Mouse (Mus musculus): ENCODE results near the gene Itpr2. TPM values are rescaled to one million over a fixed set of nuclear protein-coding genes. Genes with fewer than 3 reads are reported as not detected.
"Not testable (repeated sequence)": the region's sequence is repeated elsewhere in the genome, so short reads cannot be mapped to it uniquely, and the experiment has no call there.

Gene Itpr2
- polyA plus RNA-seq, 1 experiment from 2014 or later: 33.6 TPM

GRCm38 (mm10) chr6:146474166-146474565, 27.9 kb downstream of the Itpr2 start:
- Histone ChIP-seq H3K9me3 (replicated peaks; ENCODE audit: control insufficient read depth, low read length) (no peaks in the 10 kb centered on the region), H3K27ac (ENCODE audit: low read depth, low read length) (no peak overlapping the region), H3K4me2 (no peak overlapping the region), H3K4me3 (ENCODE audit: low read depth, low read length) (no peak overlapping the region), H3K9ac (ENCODE audit: low read depth, low read length) (no peak overlapping the region), H3K4me1 (ENCODE audit: control insufficient read depth, insufficient read depth, low read length) (no peaks in the 10 kb centered on the region; the same call in 1 of the 2 replicates), H3K27me3 (ENCODE audit: control insufficient read depth, insufficient read depth, low read length) (no peaks in the 10 kb centered on the region), H3K36me3 (ENCODE audit: control insufficient read depth, insufficient read depth, low read length) (no peaks in the 10 kb centered on the region)
- no peak for ATAC-seq (replicated peaks; ENCODE audit: insufficient number of reproducible peaks, low FRiP score, low TSS enrichment)
- WGBS (ENCODE audit: insufficient replicate concordance): 80% methylated on average over 4 of the region's 4 CpGs

DNA sequence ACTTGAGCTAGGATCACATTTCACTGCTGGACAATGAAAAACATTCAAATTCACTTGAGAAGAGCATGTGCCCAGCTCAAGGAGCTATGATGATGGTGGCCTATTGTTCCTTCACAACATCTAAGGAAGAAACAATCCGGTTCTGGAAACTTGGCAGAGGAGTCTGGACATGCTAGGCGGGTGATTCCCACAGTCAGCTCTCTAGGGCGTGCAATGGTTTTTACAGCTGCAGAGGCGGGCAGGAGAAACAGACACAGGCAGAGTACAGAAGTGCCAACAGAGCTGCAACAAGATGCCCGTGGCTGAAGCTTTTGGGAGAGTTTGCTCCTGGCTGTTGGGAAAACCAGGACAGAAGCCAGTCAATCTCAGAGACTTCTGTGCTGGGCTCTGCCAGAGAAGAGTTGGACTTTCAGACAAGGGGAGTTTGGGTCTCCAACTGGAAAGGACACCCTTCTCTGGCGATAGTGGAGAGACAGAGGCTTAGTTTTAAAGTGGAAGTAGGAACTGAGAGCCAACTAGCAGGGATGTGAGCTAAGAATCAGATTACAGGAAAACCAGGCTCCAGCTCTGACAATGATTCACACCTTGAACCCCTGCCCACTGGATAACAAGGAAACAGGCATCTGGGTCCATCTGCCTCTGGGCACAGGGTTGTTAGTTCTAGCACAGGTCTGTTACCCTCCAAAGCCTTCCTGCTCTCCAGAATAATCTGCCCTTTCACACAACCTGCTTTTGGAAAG, 28.6 kb downstream of the Itpr2 start:
- no peak overlapping the region for H3K9ac ChIP-seq (ENCODE audit: low read depth, low read length)
- no peak overlapping the region for H3K4me3 ChIP-seq (ENCODE audit: low read depth, low read length)
- H3K27ac ChIP-seq (ENCODE audit: low read depth, low read length): no peak overlapping the region
- ATAC-seq (replicated peaks; ENCODE audit: insufficient number of reproducible peaks, low FRiP score, low TSS enrichment): no peak
- H3K4me2 ChIP-seq: no peak overlapping the region
- no peaks in the 10 kb centered on the region for H3K36me3 ChIP-seq (ENCODE audit: control insufficient read depth, insufficient read depth, low read length)
- H3K27me3 ChIP-seq (ENCODE audit: control insufficient read depth, insufficient read depth, low read length): no peaks in the 10 kb centered on the region
- no peaks in the 10 kb centered on the region for H3K9me3 ChIP-seq (replicated peaks; ENCODE audit: control insufficient read depth, low read length)
- H3K4me1 ChIP-seq (ENCODE audit: control insufficient read depth, insufficient read depth, low read length): no peaks in the 10 kb centered on the region; the same call in 1 of the 2 replicates
- WGBS (ENCODE audit: insufficient replicate concordance): 77% methylated on average over 6 of the region's 6 CpGs

GRCm38 (mm10) chr6:146470378-146470777, 31.6 kb downstream of the Itpr2 start:
- H3K27me3 ChIP-seq (ENCODE audit: control insufficient read depth, insufficient read depth, low read length): no peaks in the 10 kb centered on the region
- WGBS (ENCODE audit: insufficient replicate concordance): 82% methylated on average over 4 of the region's 4 CpGs
- no peaks in the 10 kb centered on the region for H3K4me1 ChIP-seq (ENCODE audit: control insufficient read depth, insufficient read depth, low read length)

DNA sequence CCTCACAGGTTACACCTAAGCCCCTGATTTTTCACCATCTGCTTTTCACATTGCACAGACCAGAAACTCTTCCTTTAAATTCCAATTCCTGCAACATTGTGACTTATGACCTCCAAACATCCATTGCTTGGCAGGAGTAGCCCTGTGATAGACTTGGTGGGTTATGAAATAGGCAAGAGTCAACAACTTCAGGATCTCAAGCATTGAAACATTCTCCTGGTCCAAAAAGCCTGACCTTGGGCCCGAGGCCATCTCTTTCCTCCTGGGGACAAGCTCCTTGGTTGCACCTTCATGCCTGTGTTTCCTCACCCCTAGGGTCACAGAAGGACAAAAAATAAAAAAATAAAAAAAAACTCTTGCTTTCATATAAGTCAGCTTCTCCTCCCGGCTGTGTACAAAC, 32.1 kb downstream of the Itpr2 start:
- Histone ChIP-seq H3K4me1 (ENCODE audit: control insufficient read depth, insufficient read depth, low read length) (no peaks in the 10 kb centered on the region), H3K9ac (ENCODE audit: low read depth, low read length) (no peak overlapping the region), H3K36me3 (ENCODE audit: control insufficient read depth, insufficient read depth, low read length) (no peaks in the 10 kb centered on the region; the same call in 1 of the 2 replicates), H3K27ac (ENCODE audit: low read depth, low read length) (no peak overlapping the region), H3K4me3 (ENCODE audit: low read depth, low read length) (no peak overlapping the region), H3K9me3 (replicated peaks; ENCODE audit: control insufficient read depth, low read length) (no peaks in the 10 kb centered on the region; the same call in 1 of the 2 replicates), H3K4me2 (no peak overlapping the region), H3K27me3 (ENCODE audit: control insufficient read depth, insufficient read depth, low read length) (no peaks in the 10 kb centered on the region)
- 87% methylated on average over 2 of the region's 2 CpGs for WGBS (ENCODE audit: insufficient replicate concordance)
- ATAC-seq (replicated peaks; ENCODE audit: insufficient number of reproducible peaks, low FRiP score, low TSS enrichment): no peak

More at GRCm38 (mm10) chr6:146470378-146470777, 31.6 kb downstream of the Itpr2 start:
- H3K4me3 ChIP-seq (ENCODE audit: low read depth, low read length): no peak overlapping the region
- H3K9ac ChIP-seq (ENCODE audit: low read depth, low read length): no peak overlapping the region
- no peak overlapping the region for H3K27ac ChIP-seq (ENCODE audit: low read depth, low read length)
- ATAC-seq (replicated peaks; ENCODE audit: insufficient number of reproducible peaks, low FRiP score, low TSS enrichment): no peak
- H3K9me3 ChIP-seq (replicated peaks; ENCODE audit: control insufficient read depth, low read length): no peaks in the 10 kb centered on the region; the same call in 1 of the 2 replicates
- no peaks in the 10 kb centered on the region; the same call in 1 of the 2 replicates for H3K36me3 ChIP-seq (ENCODE audit: control insufficient read depth, insufficient read depth, low read length)
- no peak overlapping the region for H3K4me2 ChIP-seq

GRCm38 (mm10) chr6:146468361-146468760, 33.7 kb downstream of the Itpr2 start:
- H3K27me3 ChIP-seq (ENCODE audit: control insufficient read depth, insufficient read depth, low read length): no peaks in the 10 kb centered on the region
- no peaks in the 10 kb centered on the region; the same call in 1 of the 2 replicates for H3K9me3 ChIP-seq (replicated peaks; ENCODE audit: control insufficient read depth, low read length)
- no peaks in the 10 kb centered on the region for H3K4me1 ChIP-seq (ENCODE audit: control insufficient read depth, insufficient read depth, low read length)
- H3K9ac ChIP-seq (ENCODE audit: low read depth, low read length): no peak overlapping the region
- 67% methylated on average over 8 of the region's 8 CpGs for WGBS (ENCODE audit: insufficient replicate concordance)
- H3K27ac ChIP-seq (ENCODE audit: low read depth, low read length): no peak overlapping the region
- no peaks in the 10 kb centered on the region; the same call in 1 of the 2 replicates for H3K36me3 ChIP-seq (ENCODE audit: control insufficient read depth, insufficient read depth, low read length)
- no peak overlapping the region for H3K4me3 ChIP-seq (ENCODE audit: low read depth, low read length)
- no peak for ATAC-seq (replicated peaks; ENCODE audit: insufficient number of reproducible peaks, low FRiP score, low TSS enrichment)
- no peak overlapping the region for H3K4me2 ChIP-seq

DNA sequence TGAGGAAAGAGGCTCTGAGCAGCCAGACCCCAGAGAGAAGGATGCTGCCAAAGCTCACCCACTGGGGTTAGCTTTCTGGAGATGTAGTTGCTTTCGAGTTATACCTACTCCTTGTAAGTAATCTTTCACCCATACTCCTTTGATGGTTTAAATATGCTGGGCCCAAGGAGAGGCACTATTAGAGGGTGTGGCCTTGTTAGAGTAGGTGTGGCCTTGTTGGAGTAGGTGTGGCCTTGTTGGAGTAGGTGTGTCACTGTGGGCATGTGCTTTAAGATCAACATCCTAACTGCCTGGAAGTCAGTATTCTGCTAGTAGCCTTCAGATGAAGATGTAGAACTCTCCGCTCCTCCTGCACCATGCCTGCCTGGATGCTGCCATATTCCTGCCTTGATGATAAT, 37.4 kb downstream of the Itpr2 start:
- H3K36me3 ChIP-seq (ENCODE audit: control insufficient read depth, insufficient read depth, low read length); H3K9me3 ChIP-seq (replicated peaks; ENCODE audit: control insufficient read depth, low read length); H3K27ac ChIP-seq (ENCODE audit: low read depth, low read length); H3K4me2 ChIP-seq; ATAC-seq (replicated peaks; ENCODE audit: insufficient number of reproducible peaks, low FRiP score, low TSS enrichment); H3K9ac ChIP-seq (ENCODE audit: low read depth, low read length); H3K4me3 ChIP-seq (ENCODE audit: low read depth, low read length); H3K4me1 ChIP-seq (ENCODE audit: control insufficient read depth, insufficient read depth, low read length); H3K27me3 ChIP-seq (ENCODE audit: control insufficient read depth, insufficient read depth, low read length): not testable (repeated sequence)
- 95% methylated on average over 2 of the region's 2 CpGs for WGBS (ENCODE audit: insufficient replicate concordance)

DNA sequence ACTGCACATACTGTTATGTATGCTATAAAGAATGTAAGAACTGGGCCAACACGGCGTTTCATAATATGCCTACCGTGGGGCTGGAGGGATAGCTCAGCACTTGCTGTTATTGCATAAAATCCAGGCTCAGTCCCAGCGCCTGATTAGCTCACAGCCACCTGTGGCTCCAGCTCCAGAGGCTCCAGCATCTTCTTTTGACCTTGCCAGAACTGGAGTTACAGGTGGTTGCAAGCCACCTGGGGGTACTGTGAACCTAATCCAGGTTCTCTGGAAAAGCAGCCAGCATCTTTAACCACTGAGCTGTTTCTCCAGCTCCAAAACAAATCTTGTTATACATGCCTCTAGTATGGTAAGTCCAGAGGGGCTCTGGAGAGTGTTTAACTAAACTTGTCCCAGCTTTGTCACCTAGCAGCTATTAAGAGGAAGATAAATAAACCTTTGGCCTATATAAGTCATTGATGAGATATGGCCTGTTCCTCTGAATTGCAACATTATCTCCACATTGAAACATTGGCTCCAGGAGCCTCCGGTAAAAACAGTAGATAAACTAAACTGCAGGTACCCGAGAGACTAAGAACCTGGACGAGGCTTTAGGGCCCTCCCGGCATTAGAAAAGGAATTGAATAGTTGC, 37.9 kb downstream of the Itpr2 start:
- WGBS (ENCODE audit: insufficient replicate concordance): 70% methylated on average over 8 of the region's 8 CpGs
- H3K4me1 ChIP-seq (ENCODE audit: control insufficient read depth, insufficient read depth, low read length): no peaks in the 10 kb centered on the region
- no peaks in the 10 kb centered on the region; the same call in 1 of the 2 replicates for H3K9me3 ChIP-seq (replicated peaks; ENCODE audit: control insufficient read depth, low read length)
- no peak overlapping the region for H3K4me3 ChIP-seq (ENCODE audit: low read depth, low read length)
- no peak overlapping the region for H3K4me2 ChIP-seq
- H3K27me3 ChIP-seq (ENCODE audit: control insufficient read depth, insufficient read depth, low read length): no peaks in the 10 kb centered on the region
- no peak overlapping the region for H3K27ac ChIP-seq (ENCODE audit: low read depth, low read length)
- no peak for ATAC-seq (replicated peaks; ENCODE audit: insufficient number of reproducible peaks, low FRiP score, low TSS enrichment)
- no peaks in the 10 kb centered on the region; the same call in 1 of the 2 replicates for H3K36me3 ChIP-seq (ENCODE audit: control insufficient read depth, insufficient read depth, low read length)
- no peak overlapping the region for H3K9ac ChIP-seq (ENCODE audit: low read depth, low read length)

DNA sequence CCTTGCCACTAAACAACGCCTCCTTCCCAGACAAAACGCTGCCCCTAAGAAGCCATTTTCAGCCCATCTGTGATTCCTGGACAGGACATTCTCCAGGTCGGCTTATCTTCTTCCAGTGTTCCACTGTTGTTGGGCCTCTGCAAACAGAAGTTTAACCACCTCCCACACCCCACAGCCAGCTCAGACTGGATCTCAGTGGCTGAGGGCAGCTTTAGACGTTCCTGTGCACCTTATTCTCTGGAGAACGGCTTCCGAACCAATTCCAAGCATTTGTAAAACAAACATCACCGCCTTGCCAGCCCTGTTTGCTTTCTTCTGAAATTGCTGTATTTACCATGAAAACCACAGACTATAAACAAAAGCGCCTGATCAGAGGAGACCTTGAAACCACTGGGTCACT, 41.1 kb downstream of the Itpr2 start:
- Histone ChIP-seq H3K9me3 (replicated peaks; ENCODE audit: control insufficient read depth, low read length) (no peaks in the 10 kb centered on the region), H3K36me3 (ENCODE audit: control insufficient read depth, insufficient read depth, low read length) (no peaks in the 10 kb centered on the region), H3K4me1 (ENCODE audit: control insufficient read depth, insufficient read depth, low read length) (no peaks in the 10 kb centered on the region), H3K4me3 (ENCODE audit: low read depth, low read length) (no peak overlapping the region), H3K9ac (ENCODE audit: low read depth, low read length) (no peak overlapping the region), H3K27ac (ENCODE audit: low read depth, low read length) (no peak overlapping the region), H3K27me3 (ENCODE audit: control insufficient read depth, insufficient read depth, low read length) (no peaks in the 10 kb centered on the region), H3K4me2 (no peak overlapping the region)
- 61% methylated on average over 8 of the region's 8 CpGs for WGBS (ENCODE audit: insufficient replicate concordance)
- ATAC-seq (replicated peaks; ENCODE audit: insufficient number of reproducible peaks, low FRiP score, low TSS enrichment): no peak

Data from heart, embryonic 11.5 days (tissue).